Mouse (Mus musculus) midbrain, postnatal 0 days (tissue): ENCODE data around the gene 2900092C05Rik. TPM values are rescaled to one million over a fixed set of nuclear protein-coding genes. Genes with fewer than 3 reads are reported as not detected.
A peak's percentile ranks its signal among the peaks of the same experiment; 100 is the strongest.

Source experiments
- ATAC-seq: fragments of 200-750 bp; cut with Nextera tagmentation; 2 replicates; pipeline ENCODE4 v1.8.0; 2017; ENCODE audit warnings: moderate number of reproducible peaks, mild to moderate bottlenecking, moderate TSS enrichment, moderate library complexity; ENCODE audit not compliant: low FRiP score
- DNase-seq: peaks from one replicate; pipeline ENCODE4 v3.0.0-alpha.2; 2015; ENCODE audit warnings: low spot score
- H3K27ac ChIP-seq: fragments of 300-500 bp; sonication (generic); 2 replicates; pipeline ENCODE4 v1.5.1; 2014; ENCODE audit warnings: low read depth, mild to moderate bottlenecking, low read length, mixed read lengths
- H3K27me3 ChIP-seq: fragments of 300-500 bp; sonication (generic); 2 replicates; pipeline ENCODE4 v1.6.1; 2014; ENCODE audit warnings: low read length, control low read depth, mixed read lengths; ENCODE audit not compliant: insufficient read depth
- H3K36me3 ChIP-seq: fragments of 300-500 bp; sonication (generic); 2 replicates; pipeline ENCODE4 v1.6.1; 2014; ENCODE audit warnings: low read length, control low read depth, mixed read lengths; ENCODE audit not compliant: insufficient read depth
- H3K4me1 ChIP-seq: fragments of 300-500 bp; sonication (generic); 2 replicates; pipeline ENCODE4 v1.6.1; 2014; ENCODE audit warnings: mild to moderate bottlenecking, control low read depth, antibody characterized with exemption, low read length, mixed read lengths; ENCODE audit not compliant: insufficient read depth
- H3K4me2 ChIP-seq: fragments of 300-500 bp; sonication (generic); 2 replicates; pipeline ENCODE4 v1.6.1; 2014; ENCODE audit warnings: low read depth, mild to moderate bottlenecking, low read length, mixed read lengths; ENCODE audit not compliant: poor library complexity, severe bottlenecking
- H3K4me3 ChIP-seq: fragments of 300-500 bp; sonication (generic); 2 replicates; pipeline ENCODE4 v1.5.1; 2014; ENCODE audit warnings: low read depth, mild to moderate bottlenecking, low read length, moderate library complexity
- H3K9ac ChIP-seq: fragments of 300-500 bp; sonication (generic); replicated peaks from 2 replicates; pipeline ENCODE4 v1.6.1; 2014; ENCODE audit warnings: mild to moderate bottlenecking, low read length, moderate library complexity, mixed read lengths; ENCODE audit not compliant: poor library complexity, severe bottlenecking
- H3K9me3 ChIP-seq: fragments of 300-500 bp; sonication (generic); 2 replicates; pipeline ENCODE4 v1.6.1; 2016; ENCODE audit warnings: low read length, control low read depth
- CTCF ChIP-seq: IDR thresholded peaks from 2 replicates; pipeline ENCODE4 v1.5.1; 2016; ENCODE audit warnings: antibody characterized with exemption, mild to moderate bottlenecking
- WGBS: fragments of 180-500 bp; shearing (Covaris S2); extraction: QIAGEN DNeasy Blood & Tissue Kit; methylation state at CpG from one replicate; pipeline ENCODE4 v1.1.7; 2014; 5-methylcytosine and 5-hydroxymethylcytosine counted together
- polyA plus RNA-seq: library from polyadenylated mRNA; unstranded; fragments of >200 nt; fragmentation: Nextera tagmentation; extraction: Ambion mirVana; gene quantifications from 2 replicates; pipeline ENCODE4 v1.2.1, GENCODE M21; 2015
- total RNA-seq: library from RNA; depleted of rRNA; stranded (reverse); fragments of >200 nt; gene quantifications from 2 replicates; pipeline ENCODE4 v1.2.3, GENCODE M21; 2014; rRNA removed

Gene 2900092C05Rik
- total RNA-seq, result not detected in 2 replicates
- polyA plus RNA-seq, result not detected in 2 replicates

- Histone ChIP-seq H3K9me3 (peaks cover 22% of the 10 kb centered on the region; the same call in 1 of the 2 replicates), H3K36me3 (no peaks in the 10 kb centered on the region), H3K9ac (no peak within 1 kb of the TSS), H3K4me1 (no peaks in the 10 kb centered on the region), H3K4me3 (no peak within 1 kb of the TSS), H3K27me3 (no peaks in the 10 kb centered on the region), H3K4me2 (no peak within 1 kb of the TSS), H3K27ac (no peak within 1 kb of the TSS)
- no peak for TF ChIP-seq CTCF
- DNase-seq, result no peak
- WGBS, result 61% methylated on average over 2 of the region's 2 CpGs
- no peak for ATAC-seq
Observed at GRCm38 (mm10) chr7:12512217-12512616, at the start of gene 2900092C05Rik. Gene 2900092C05Rik, plus strand, starts transcription at chr7:12512517.

GRCm38 (mm10) chr7:12478158-12479008, 33.9 kb upstream of the 2900092C05Rik start, which contains the start of gene Zfp606:
Gene Zfp606, plus strand, starts transcription at chr7:12478293.
- ATAC-seq, result peak; percentile 98
- peak within 1 kb of the TSS; percentile 99 for H3K9ac ChIP-seq
- H3K4me3 ChIP-seq, result peak within 1 kb of the TSS; percentile 95
- peak within 1 kb of the TSS; percentile 87 for H3K27ac ChIP-seq
- H3K27me3 ChIP-seq, result no peaks in the 10 kb centered on the region
- 0 out of 2 replicates have a peak, but pooled peaks cover 3% of the 10 kb centered on the region for H3K9me3 ChIP-seq
- peak; percentile 97 for DNase-seq
- H3K4me1 ChIP-seq, result no peaks in the 10 kb centered on the region
- peaks cover 28% of the 10 kb centered on the region for H3K36me3 ChIP-seq
- WGBS, result under 1% methylated on average over 50 of the region's 53 CpGs
- peak; percentile 10; the same call in 1 of the 2 replicates for TF ChIP-seq CTCF
- H3K4me2 ChIP-seq, result peak within 1 kb of the TSS; percentile 60

GRCm38 (mm10) chr7:12479009-12479346, 33.3 kb upstream of the 2900092C05Rik start:
- under 1% methylated on average over 8 of the region's 8 CpGs for WGBS
- Histone ChIP-seq H3K36me3 (peaks cover 34% of the 10 kb centered on the region), H3K27ac (no peak overlapping the region), H3K9me3 (0 out of 2 replicates have a peak, but pooled peaks cover 3% of the 10 kb centered on the region), H3K4me3 (peak overlapping the region; percentile 95), H3K9ac (peak overlapping the region; percentile 99), H3K4me1 (no peaks in the 10 kb centered on the region), H3K27me3 (no peaks in the 10 kb centered on the region), H3K4me2 (peak overlapping the region; percentile 60)
- no peak for TF ChIP-seq CTCF
- ATAC-seq (no peak), DNase-seq (peak; percentile 17)

GRCm38 (mm10) chr7:12479525-12479924, 32.8 kb upstream of the 2900092C05Rik start:
- Histone ChIP-seq H3K4me2 (peak overlapping the region; percentile 60), H3K27me3 (no peaks in the 10 kb centered on the region), H3K4me3 (peak overlapping the region; percentile 95), H3K27ac (no peak overlapping the region), H3K36me3 (peaks cover 39% of the 10 kb centered on the region), H3K9me3 (0 out of 2 replicates have a peak, but pooled peaks cover 3% of the 10 kb centered on the region), H3K9ac (no peak overlapping the region), H3K4me1 (no peaks in the 10 kb centered on the region)
- no peak for TF ChIP-seq CTCF
- no peak for DNase-seq
- 69% methylated on average over 3 of the region's 4 CpGs for WGBS
- no peak for ATAC-seq

GRCm38 (mm10) chr7:12483771-12484170, 28.5 kb upstream of the 2900092C05Rik start:
- no peak overlapping the region for H3K4me3 ChIP-seq
- no peak for DNase-seq
- 97% methylated on average over 6 of the region's 6 CpGs for WGBS
- no peaks in the 10 kb centered on the region for H3K27me3 ChIP-seq
- no peaks in the 10 kb centered on the region for H3K4me1 ChIP-seq
- no peak overlapping the region for H3K27ac ChIP-seq
- no peak overlapping the region for H3K9ac ChIP-seq
- H3K9me3 ChIP-seq, result peaks cover 11% of the 10 kb centered on the region
- TF ChIP-seq CTCF, result no peak
- peaks cover 78% of the 10 kb centered on the region for H3K36me3 ChIP-seq
- H3K4me2 ChIP-seq, result no peak overlapping the region
- ATAC-seq, result no peak

- Histone ChIP-seq H3K9me3 (peaks cover 23% of the 10 kb centered on the region), H3K4me2 (no peak overlapping the region), H3K27me3 (no peaks in the 10 kb centered on the region), H3K9ac (no peak overlapping the region), H3K4me1 (no peaks in the 10 kb centered on the region), H3K4me3 (no peak overlapping the region), H3K36me3 (peaks cover 91% of the 10 kb centered on the region), H3K27ac (no peak overlapping the region)
- DNase-seq (no peak), ATAC-seq (no peak)
- WGBS, result 100% methylated on average over 1 of the region's 1 CpGs
- 0 out of 2 replicates have a peak, but pooled peaks have one; percentile 2 for TF ChIP-seq CTCF
Observed at GRCm38 (mm10) chr7:12485956-12486355, 26.4 kb upstream of the 2900092C05Rik start.
